Mouse (Mus musculus): ENCODE results near the gene Tmed6. TPM values are rescaled to one million over a fixed set of nuclear protein-coding genes. Genes with fewer than 3 reads are reported as not detected.
"Not testable (repeated sequence)": the region's sequence is repeated elsewhere in the genome, so short reads cannot be mapped to it uniquely, and the experiment has no call there.

Gene Tmed6
- total and polyA plus RNA-seq, 2 experiments, result 2.0 TPM; not detected in 1

- Histone ChIP-seq H3K79me2 (ENCODE audit: control insufficient read depth, insufficient read depth, low read length) (peaks cover 5% of the 10 kb centered on the region; the same call in 1 of the 2 replicates), H3K4me3 (ENCODE audit: insufficient read depth, low read depth, low read length) (no peak overlapping the region), H3K4me1 (ENCODE audit: control insufficient read depth, insufficient read depth, low read length) (peaks cover 12% of the 10 kb centered on the region), H3K27ac (replicated peaks; ENCODE audit: insufficient read depth, low read depth, low read length) (no peak overlapping the region), H3K27me3 (ENCODE audit: control insufficient read depth, insufficient read depth, low read length) (no peaks in the 10 kb centered on the region), H3K9ac (ENCODE audit: low read depth, low read length) (no peak overlapping the region), H3K36me3 (ENCODE audit: control insufficient read depth, insufficient read depth, low read length) (peaks cover 54% of the 10 kb centered on the region)
- TF ChIP-seq CTCF (IDR thresholded peaks at IDR 0.05; ENCODE audit: low read depth, low read length) (no peak), POLR2A (IDR thresholded peaks at IDR 0.05; ENCODE audit: extremely low read depth, insufficient read depth, low read length) (no peak)
- WGBS, result 91% methylated on average over 6 of the region's 6 CpGs
- no peak for DNase-seq (ENCODE audit: extremely low read depth, low read depth, low spot score)
These were observed 20.0 kb downstream of the Tmed6 start for GRCm38 (mm10) chr8:107045478-107045877.

GRCm38 (mm10) chr8:107040632-107041031 lies 24.8 kb downstream of the Tmed6 start:
- peaks cover 5% of the 10 kb centered on the region for H3K4me1 ChIP-seq (ENCODE audit: control insufficient read depth, insufficient read depth, low read length)
- H3K27me3 ChIP-seq (ENCODE audit: control insufficient read depth, insufficient read depth, low read length), result no peaks in the 10 kb centered on the region
- H3K4me3 ChIP-seq (ENCODE audit: insufficient read depth, low read depth, low read length), result no peak overlapping the region
- TF ChIP-seq POLR2A (IDR thresholded peaks at IDR 0.05; ENCODE audit: extremely low read depth, insufficient read depth, low read length), result no peak
- no peak for TF ChIP-seq CTCF (IDR thresholded peaks at IDR 0.05; ENCODE audit: low read depth, low read length)
- H3K9ac ChIP-seq (ENCODE audit: low read depth, low read length), result no peak overlapping the region
- H3K36me3 ChIP-seq (ENCODE audit: control insufficient read depth, insufficient read depth, low read length), result peaks cover 57% of the 10 kb centered on the region
- 88% methylated on average over 7 of the region's 7 CpGs for WGBS
- DNase-seq (ENCODE audit: extremely low read depth, low read depth, low spot score), result no peak
- no peaks in the 10 kb centered on the region for H3K79me2 ChIP-seq (ENCODE audit: control insufficient read depth, insufficient read depth, low read length)
- no peak overlapping the region for H3K27ac ChIP-seq (replicated peaks; ENCODE audit: insufficient read depth, low read depth, low read length)

GRCm38 (mm10) chr8:107036626-107037025 lies 28.8 kb downstream of the Tmed6 start:
- peaks cover 18% of the 10 kb centered on the region for H3K79me2 ChIP-seq (ENCODE audit: control insufficient read depth, insufficient read depth, low read length)
- H3K27ac ChIP-seq (replicated peaks; ENCODE audit: insufficient read depth, low read depth, low read length), result no peak overlapping the region
- no peak overlapping the region for H3K9ac ChIP-seq (ENCODE audit: low read depth, low read length)
- no peak for TF ChIP-seq POLR2A (IDR thresholded peaks at IDR 0.05; ENCODE audit: extremely low read depth, insufficient read depth, low read length)
- H3K36me3 ChIP-seq (ENCODE audit: control insufficient read depth, insufficient read depth, low read length), result peaks cover 26% of the 10 kb centered on the region
- H3K27me3 ChIP-seq (ENCODE audit: control insufficient read depth, insufficient read depth, low read length), result no peaks in the 10 kb centered on the region
- H3K4me3 ChIP-seq (ENCODE audit: insufficient read depth, low read depth, low read length), result no peak overlapping the region
- peaks cover 2% of the 10 kb centered on the region for H3K4me1 ChIP-seq (ENCODE audit: control insufficient read depth, insufficient read depth, low read length)
- no peak for DNase-seq (ENCODE audit: extremely low read depth, low read depth, low spot score)
- 55% methylated on average over 8 of the region's 8 CpGs for WGBS

- H3K36me3 ChIP-seq (ENCODE audit: control insufficient read depth, insufficient read depth, low read length), result peaks cover 22% of the 10 kb centered on the region
- H3K27me3 ChIP-seq (ENCODE audit: control insufficient read depth, insufficient read depth, low read length), result no peaks in the 10 kb centered on the region
- 95% methylated on average over 3 of the region's 3 CpGs for WGBS
- DNase-seq (ENCODE audit: extremely low read depth, low read depth, low spot score), result no peak
- peaks cover 19% of the 10 kb centered on the region for H3K79me2 ChIP-seq (ENCODE audit: control insufficient read depth, insufficient read depth, low read length)
- H3K9ac ChIP-seq (ENCODE audit: low read depth, low read length), result no peak overlapping the region
- H3K4me3 ChIP-seq (ENCODE audit: insufficient read depth, low read depth, low read length), result no peak overlapping the region
- peaks cover 2% of the 10 kb centered on the region for H3K4me1 ChIP-seq (ENCODE audit: control insufficient read depth, insufficient read depth, low read length)
- H3K27ac ChIP-seq (replicated peaks; ENCODE audit: insufficient read depth, low read depth, low read length), result no peak overlapping the region
- TF ChIP-seq POLR2A (IDR thresholded peaks at IDR 0.05; ENCODE audit: extremely low read depth, insufficient read depth, low read length) (no peak), CTCF (IDR thresholded peaks at IDR 0.05; ENCODE audit: low read depth, low read length) (no peak)
These were observed 29.8 kb downstream of the Tmed6 start for GRCm38 (mm10) chr8:107035641-107036040.

- peaks cover 19% of the 10 kb centered on the region for H3K79me2 ChIP-seq (ENCODE audit: control insufficient read depth, insufficient read depth, low read length)
- not testable (repeated sequence) for DNase-seq (ENCODE audit: extremely low read depth, low read depth, low spot score); H3K36me3 ChIP-seq (ENCODE audit: control insufficient read depth, insufficient read depth, low read length); H3K27me3 ChIP-seq (ENCODE audit: control insufficient read depth, insufficient read depth, low read length); H3K9ac ChIP-seq (ENCODE audit: low read depth, low read length); H3K4me3 ChIP-seq (ENCODE audit: insufficient read depth, low read depth, low read length); H3K27ac ChIP-seq (replicated peaks; ENCODE audit: insufficient read depth, low read depth, low read length); H3K4me1 ChIP-seq (ENCODE audit: control insufficient read depth, insufficient read depth, low read length)
- WGBS, result 89% methylated on average over 2 of the region's 2 CpGs
These were observed 31.8 kb downstream of the Tmed6 start for GRCm38 (mm10) chr8:107033609-107034008.

- peak overlapping the region; percentile 30; the same call in 1 of the 2 replicates for H3K27ac ChIP-seq (replicated peaks; ENCODE audit: insufficient read depth, low read depth, low read length)
- H3K4me1 ChIP-seq (ENCODE audit: control insufficient read depth, insufficient read depth, low read length), result peaks cover 2% of the 10 kb centered on the region
- WGBS, result under 1% methylated on average over 39 of the region's 40 CpGs
- H3K9ac ChIP-seq (ENCODE audit: low read depth, low read length), result peak overlapping the region; percentile 99
- no peaks in the 10 kb centered on the region for H3K27me3 ChIP-seq (ENCODE audit: control insufficient read depth, insufficient read depth, low read length)
- H3K79me2 ChIP-seq (ENCODE audit: control insufficient read depth, insufficient read depth, low read length), result peaks cover 19% of the 10 kb centered on the region
- TF ChIP-seq POLR2A (IDR thresholded peaks at IDR 0.05; ENCODE audit: extremely low read depth, insufficient read depth, low read length) (no peak), CTCF (IDR thresholded peaks at IDR 0.05; ENCODE audit: low read depth, low read length) (no peak)
- peak overlapping the region; percentile 95 for H3K4me3 ChIP-seq (ENCODE audit: insufficient read depth, low read depth, low read length)
- H3K36me3 ChIP-seq (ENCODE audit: control insufficient read depth, insufficient read depth, low read length), result no peaks in the 10 kb centered on the region
- DNase-seq (ENCODE audit: extremely low read depth, low read depth, low spot score), result no peak
These were observed 33.8 kb downstream of the Tmed6 start for GRCm38 (mm10) chr8:107031577-107032090.

Measured in liver, adult 2 months (tissue).